Mouse (Mus musculus): ENCODE measurements at regions not wholly inside any gene's neighbourhood (a gene's known extent, or its start where the extent isn't known, plus 50 kb on each side); places are given as distances from the start of the nearest gene placed in this dataset.

DNA sequence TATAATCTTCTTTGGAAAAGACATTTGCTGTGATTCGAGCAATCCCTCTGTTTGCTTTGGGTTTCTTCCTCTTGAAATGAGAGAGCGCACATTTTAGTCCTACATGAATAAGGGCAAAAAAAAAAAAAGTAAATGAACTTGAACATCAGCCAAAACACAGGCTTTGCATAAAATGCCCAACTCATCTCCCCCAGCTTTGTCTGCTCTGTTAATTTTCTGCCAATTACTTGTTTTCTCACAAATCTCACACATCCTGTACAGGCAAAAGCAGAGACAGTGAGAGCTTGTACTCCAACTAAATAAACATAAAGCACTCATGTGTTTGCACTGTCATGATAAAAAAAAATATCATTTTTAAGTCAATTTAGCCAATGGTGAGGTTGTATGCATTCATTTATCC lies 121.4 kb upstream of the Trpm3 start:
- in situ Hi-C loops (cut with MboI, MseI), result loop anchor here in 1 of 2 experiments (10.0 kb wide), 1 partner anchor 727 kb away; no protein-coding TSS in a partner anchor

DNA sequence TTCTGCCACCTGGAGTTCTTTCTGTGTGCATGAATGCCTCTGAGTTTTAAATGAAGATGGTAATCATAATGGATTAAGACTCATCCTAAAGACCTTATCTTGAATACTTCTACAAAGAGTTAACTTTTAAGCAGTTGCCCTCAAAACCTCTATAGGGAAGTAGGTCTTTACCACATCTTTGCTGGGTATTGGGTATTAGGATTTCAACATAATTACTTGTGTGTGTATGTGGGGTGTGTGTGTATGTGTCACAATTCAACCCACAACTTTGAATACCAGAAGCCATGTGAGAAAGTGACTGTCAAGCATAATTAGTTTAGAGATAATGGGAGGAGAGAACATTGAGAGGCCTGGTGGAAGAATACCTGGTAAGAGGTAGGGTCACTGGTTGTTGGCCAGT lies 111.3 kb upstream of the Trpm3 start:
- in situ Hi-C loops (cut with MboI, MseI), result no loop called here

DNA sequence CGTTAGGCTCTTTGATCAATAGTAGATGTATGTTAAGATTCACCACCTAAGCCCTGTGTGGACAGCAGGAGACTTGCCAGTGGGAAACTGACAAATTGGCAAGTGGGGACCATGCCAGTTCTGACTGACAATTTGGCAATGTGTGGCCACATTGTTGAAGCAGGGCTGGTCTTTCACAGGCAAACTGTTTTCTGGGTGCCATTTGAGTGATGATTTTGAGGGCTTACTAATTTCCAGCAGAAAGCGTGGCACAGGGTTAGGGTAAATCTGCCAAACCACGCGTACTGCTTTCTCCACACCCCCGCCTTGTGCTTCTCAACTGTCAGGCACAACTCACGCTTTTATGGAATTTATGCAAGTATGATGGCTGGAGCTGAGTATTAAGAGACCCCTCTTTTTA lies 91.2 kb upstream of the Trpm3 start:
- in situ Hi-C loops (cut with MboI, MseI), result no loop called here

DNA sequence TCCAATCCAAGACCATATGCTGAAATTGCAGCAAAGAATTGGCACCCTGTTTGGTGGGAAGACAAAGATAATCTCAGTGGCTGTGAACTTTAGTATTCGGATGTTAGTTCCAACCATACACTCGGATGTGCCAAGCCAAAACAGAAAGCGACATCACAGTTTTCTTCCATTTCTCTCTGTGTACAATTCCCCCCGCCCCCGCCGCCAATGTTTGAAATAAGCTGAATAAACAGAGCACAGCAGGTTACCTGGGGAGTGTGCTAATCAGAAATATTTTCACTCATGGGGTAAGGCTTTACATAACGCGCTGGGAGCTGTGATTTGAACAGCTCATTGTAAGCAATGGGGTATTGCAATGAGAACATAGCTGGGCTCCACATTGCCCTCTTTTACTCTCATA lies 72.5 kb upstream of the Trpm3 start:
- in situ Hi-C loops (cut with MboI, MseI), result no loop called here

- in situ Hi-C loops (cut with MboI, MseI), result no loop called here
Measured at GRCm38 (mm10) chr19:22070246-22071030, 68.4 kb upstream of the Trpm3 start.

DNA sequence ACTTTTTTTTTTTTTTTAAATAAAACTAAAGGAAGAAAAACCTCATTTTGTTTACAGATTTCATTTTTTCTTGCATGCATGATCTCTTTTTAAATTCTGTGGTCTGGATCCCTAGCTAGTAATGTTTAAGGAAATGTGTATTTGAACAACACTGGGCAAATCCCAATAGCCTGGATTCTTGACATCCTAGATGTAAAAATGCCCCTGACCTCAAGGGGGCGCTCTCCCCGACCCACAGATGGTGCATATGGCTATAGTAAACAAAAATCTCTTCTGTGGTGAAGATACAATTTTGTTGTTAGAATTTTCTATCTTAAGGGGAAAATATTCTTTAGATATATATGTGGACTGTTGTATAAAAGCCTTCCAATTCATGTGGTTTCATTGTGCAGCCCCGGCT lies 67.1 kb upstream of the Trpm3 start:
- in situ Hi-C loops (cut with MboI, MseI), result no loop called here

DNA sequence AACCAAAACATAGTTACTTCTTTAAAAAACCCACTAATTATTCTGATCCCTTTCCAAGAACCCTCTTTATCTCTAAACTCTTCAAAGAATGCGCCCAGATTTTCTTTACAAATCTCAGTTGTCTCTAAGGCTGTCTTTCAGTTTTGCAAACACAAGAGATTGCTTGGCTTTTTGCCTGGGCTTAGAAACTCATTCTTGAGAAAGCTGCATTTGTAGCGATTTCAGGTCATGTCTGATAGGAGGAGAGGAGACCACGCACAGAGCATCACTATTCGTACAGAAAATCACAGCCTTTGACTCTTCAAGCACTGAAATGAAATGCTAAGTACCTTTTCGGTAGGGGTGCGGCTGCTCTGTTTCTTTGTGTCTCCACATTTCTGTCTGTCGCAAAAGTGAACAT lies 64.8 kb upstream of the Trpm3 start:
- in situ Hi-C loops (cut with MboI, MseI), result no loop called here

- in situ Hi-C loops (cut with MboI, MseI), result loop anchor here in 1 of 2 experiments (10.0 kb wide), 1 partner anchor 1353 kb away; no protein-coding TSS in a partner anchor
Measured at GRCm38 (mm10) chr19:22081448-22081847, 57.4 kb upstream of the Trpm3 start.
